Mouse (Mus musculus) thymus, postnatal 0 days (tissue): Measurements from ENCODE around the gene Tjp3. TPM values are rescaled to one million over a fixed set of nuclear protein-coding genes. Genes with fewer than 3 reads are reported as not detected.

Experiments used
- DNase-seq: peaks from one replicate; pipeline ENCODE4 v3.0.0-alpha.2; 2015; ENCODE audit warnings: low spot score
- polyA plus RNA-seq: library from polyadenylated mRNA; unstranded; fragments of >200 nt; fragmentation: Nextera tagmentation; extraction: Ambion mirVana; gene quantifications from 2 replicates; pipeline ENCODE4 v1.2.1, GENCODE M21; 2015

Tjp3 gene
- polyA plus RNA-seq, 1 experiment from 2014 or later, result 9.3 TPM

DNA sequence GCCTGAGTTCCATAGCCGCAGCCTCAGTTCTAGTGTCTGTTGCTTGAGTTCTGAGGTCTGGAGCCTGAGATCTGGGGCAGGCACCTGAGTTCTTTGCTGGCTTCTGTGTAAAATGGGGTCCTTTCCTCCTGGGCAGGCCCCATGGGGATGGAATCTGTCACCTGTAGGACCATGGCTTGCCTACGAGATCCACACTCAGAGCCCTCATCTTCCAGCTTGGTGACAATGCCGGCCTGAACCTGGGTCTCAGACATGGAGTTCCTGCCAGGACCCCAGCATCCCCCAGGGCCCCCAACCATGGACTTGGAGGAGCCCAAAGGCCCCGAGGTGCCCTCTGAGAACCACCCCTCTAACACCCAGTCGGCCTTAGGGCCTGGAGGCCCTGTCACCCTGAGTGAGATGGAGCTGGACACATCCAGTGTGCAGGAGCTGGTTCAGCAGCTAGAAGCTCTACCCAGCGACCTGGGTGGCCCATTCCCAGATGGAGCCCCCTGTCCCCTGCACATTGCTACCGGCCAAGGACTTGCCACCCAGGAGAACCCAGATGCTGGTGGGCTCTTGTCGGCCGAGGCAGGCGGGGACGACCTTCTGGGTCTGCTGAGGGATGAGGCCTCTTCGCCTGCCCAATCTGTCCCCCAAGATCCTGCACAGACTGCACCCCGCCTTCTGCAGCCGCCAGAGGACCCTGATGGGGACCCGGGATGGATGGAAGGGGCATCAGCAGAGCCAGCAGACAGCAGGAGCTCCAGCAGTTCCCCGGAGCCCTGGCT, 22.6 kb downstream of the Tjp3 start:
- no peak for DNase-seq

DNA sequence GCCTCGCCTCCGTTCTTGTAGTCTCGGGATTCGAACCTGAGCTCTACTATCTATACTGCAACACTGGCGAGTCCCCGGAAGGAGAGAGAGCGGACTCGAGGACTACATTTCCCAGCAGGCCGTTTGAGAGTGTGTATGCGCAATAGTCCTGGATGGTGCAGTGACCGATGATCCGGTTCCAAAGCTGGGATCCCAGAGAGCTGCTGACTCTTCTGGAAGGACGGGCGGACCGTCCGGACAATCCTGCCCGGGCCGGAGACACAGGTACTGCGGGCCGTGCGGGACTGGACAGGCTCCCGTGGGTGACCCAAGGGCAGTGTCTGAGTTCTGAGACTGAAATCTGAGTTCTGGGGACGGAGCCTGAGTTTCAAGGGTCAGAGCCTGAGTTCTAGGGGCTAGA, 23.3 kb downstream of the Tjp3 start:
- DNase-seq, result peak; percentile 77

DNA sequence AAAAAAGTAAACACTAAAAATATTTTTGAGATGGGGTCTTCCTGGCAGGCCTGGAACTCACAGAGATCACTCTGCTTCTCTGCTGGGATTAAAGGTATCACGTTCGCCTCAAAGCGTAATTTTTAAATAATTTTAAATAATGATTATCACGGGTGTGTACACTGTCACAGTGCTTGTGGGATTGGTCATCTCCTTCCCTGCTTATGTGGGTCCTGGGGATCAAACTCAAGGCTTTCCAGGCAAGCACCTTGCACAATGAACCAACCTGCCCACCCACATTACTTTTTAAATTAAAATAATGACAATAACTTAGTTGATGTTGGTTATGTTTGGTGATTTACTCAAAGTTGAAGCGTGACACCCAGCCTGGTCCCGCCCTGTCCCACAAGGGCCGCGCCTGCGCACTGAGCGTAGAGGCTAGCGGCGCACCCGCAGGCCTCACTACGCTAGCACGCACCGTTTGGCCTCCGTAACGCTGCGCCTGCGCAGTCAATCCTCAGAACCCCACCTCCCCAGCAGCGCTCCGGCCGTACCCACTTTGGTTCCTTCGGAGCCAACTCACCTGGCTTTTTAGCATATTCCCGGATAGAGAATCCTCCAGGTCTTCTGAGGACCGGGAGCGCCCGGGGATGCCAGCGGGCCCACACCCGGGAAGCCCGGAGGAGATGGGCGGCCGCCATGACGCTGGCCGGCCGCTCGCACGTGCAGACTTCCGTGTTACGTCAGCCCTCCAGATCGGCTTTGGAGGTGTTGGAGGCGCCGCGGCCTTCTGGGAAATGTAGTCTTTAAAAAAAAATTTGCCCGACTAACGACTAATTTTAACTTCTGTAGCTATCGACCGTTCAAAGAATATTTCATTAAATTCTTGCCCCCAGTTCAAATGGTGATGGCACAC, 24.9 kb downstream of the Tjp3 start, which contains the start of the genes Mrpl54 and Apba3:
TSS of gene Mrpl54 (minus strand) at position 724 of the 895 bp plus-strand sequence.
TSS of gene Apba3 (plus strand) at position 750 of the 895 bp plus-strand sequence.
- peak; percentile 98 for DNase-seq

DNA sequence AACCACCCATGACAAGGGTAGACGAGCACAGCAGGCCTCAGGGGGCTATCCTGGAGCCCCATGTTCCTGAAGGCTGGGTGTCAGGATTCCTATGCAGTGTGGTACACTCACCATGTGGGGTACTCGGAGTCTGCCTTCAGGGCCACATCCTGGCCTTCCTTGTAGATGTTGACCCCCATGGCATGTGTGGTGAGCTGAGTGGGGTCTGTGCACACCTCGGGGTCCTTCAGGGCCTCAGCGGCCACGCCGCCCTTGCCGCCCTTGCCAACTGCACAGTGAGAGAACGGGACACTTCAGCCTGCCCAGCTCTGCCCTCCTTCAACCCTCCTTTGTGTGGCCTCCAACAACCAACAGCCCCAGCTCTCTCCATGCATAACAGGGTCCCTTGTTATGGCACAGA, 25.8 kb downstream of the Tjp3 start:
- DNase-seq, result no peak

DNA sequence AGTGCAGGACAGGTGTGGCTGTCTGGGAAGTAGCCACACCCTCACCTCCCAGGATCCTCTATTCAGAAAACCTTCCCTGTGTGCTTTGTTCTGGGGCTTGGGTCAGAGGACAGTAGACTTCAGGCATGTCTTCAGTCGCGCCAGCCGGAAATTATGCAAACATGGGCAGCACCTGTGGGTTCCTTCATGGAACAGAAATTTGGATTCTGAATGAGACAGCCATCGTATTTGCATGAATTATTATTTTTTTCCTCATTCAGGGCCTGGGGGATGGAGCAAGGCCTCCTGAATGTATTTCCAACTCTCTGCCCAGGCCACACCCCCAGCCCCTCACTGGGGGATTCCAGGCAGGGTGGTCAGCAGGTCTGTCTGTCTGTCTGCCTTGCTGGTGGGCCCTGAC, 30.4 kb downstream of the Tjp3 start:
- DNase-seq, result no peak

DNA sequence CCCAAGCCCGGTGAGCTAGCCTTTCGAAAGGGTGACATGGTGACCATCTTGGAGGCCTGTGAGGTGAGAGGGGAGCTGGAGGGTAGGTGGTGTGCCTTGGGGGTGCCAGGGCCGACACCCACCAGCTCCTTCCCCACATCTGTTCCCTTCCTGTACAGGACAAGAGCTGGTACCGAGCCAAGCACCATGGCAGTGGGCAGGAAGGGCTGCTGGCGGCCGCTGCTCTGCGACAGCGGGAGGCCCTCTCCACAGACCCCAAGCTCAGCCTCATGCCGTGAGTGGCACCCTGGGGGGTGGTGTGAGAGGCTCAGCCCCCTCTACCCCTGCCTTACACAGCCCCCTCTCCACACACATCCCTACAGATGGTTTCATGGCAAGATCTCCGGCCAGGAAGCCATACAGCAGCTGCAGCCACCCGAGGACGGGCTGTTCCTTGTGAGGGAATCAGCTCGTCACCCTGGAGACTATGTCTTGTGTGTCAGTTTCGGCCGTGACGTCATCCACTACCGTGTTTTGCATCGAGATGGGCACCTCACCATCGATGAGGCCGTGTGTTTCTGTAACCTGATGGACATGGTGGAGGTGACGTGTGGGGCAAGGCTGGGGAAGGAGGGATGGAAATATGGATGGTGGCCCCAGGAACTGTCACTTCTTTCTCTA, 32.0 kb downstream of the Tjp3 start:
- DNase-seq, result no peak

DNA sequence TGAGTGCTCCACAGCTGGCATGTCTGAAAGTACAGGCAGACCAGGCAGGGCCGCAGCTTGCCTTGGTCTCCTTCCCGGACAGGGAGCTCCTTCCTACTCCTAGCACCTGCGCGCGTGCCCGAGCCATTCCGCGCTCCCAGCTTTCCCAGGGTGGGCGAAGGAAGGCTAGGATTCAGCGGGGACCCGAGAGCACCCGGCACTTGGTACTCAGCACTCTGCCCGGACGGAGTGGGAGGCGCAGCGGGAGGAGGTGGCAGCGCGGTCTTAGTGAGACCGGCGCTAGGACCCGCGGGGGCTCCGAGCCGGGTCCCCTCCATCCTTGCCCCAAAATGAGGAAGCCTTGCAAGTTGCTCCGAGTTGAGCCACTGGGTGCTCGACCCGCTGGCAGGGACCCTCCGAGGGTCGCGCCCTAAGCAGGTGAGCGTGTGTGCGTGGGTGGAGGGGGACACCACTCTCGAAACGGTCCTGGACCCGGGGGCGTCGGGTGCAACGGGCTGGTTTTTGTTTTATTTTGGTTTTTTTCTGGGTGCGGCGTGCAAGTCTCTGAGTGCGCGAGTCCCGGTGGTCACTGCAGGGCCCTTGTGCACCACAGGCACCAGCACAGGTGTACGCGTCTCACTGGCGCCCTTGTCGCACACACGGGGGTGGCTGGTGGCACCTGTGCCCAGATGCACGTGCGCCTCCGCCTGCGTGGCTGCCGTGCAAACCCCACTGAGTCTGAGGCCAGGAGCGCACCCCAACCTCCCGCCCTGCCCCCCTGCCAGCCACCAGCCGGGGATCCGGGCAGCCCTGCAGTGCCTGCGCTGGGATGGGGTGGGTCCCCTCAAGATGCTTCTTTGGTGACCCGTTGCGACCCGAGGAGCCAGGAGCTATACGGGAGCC, 34.0 kb downstream of the Tjp3 start:
- peak; percentile 52 for DNase-seq

DNA sequence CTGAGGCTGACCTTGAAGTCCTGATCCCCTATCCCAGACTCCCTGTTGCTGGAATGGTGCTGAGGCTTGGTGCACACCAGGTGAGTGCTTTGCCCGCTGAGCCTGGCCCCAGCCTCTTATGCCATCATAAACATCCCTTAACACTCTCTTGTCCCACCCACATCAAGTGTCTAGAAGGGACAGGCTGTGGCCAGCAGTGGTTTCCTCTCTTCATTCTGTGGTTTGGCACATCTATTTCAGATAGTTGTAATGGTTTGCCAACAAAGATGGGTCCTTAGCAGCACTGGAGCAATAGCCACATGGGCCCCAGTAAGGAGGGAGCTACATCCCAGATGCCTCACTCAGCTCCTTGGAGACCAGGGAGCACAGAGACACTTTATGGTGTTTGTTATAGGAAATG, 36.5 kb downstream of the Tjp3 start:
- no peak for DNase-seq

DNA sequence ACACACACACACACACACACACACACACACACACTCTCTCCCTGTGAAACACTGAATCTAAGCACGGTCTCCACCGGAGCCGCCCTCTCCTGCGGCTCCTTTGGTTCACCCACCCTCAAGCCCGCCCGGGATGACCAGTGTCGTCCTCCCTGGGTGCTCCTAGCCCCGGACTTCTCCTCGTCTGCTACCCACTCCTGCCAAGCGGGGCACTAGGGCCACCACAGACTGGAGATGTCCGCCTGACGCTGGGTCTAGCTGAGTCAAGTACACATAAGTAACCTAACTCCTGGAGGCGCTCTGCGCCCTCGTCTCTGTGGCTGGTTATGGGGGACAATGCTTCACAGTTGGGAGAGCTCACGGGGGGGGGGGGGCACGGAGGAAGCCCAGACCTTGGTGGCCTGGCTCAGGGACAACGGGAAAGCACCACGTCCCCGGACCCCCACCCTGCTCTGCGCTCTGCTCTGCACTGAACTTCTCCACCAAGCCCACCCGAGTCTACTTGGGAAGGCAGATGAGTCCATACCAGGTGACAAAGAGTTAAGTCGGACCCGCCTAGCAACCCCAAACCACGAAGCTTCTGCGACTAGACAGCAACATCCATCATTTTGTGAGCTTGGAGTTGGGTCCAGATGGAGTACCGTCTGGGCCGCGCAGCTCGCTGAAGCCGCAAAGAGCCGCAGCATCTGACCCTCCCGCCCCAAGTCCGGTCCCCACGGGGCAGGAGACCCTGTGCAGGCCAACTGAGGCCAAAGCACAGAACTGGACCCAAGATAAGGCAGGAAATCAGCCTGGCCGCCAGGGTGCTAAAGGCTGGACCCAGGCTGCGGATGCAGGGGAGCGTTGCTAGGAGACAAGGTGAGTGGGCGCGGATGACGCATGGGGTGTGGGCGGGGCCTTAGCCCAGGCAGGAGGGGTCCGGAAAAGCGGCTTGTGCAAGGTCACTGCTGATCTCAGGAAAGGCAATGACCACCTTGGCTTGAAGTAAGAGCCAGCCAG, 38.7 kb downstream of the Tjp3 start, which contains the start of gene Matk:
TSS of gene Matk (plus strand) at position 512 of the 996 bp plus-strand sequence.
- DNase-seq, result peak; percentile 53

DNA sequence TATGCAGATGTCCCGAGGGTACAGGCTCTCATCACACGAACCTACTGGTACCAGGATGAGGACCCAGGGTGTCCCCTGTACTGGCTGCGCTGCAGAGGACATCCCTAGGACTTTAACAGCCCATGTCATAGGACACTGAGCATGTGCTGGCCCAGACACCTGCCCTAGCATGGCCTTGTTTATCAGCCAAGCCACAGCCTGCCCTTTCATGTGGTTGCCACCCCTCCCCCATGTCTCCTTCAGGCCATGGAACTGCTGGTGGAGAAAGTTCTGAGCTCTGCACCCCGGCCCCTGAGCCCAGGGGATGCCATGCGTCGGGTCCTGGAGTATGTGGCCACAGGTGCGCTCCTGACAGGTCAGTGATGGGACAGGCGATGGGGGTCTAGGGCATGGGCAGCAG, 41.9 kb downstream of the Tjp3 start:
- DNase-seq, result peak; percentile 43

DNA sequence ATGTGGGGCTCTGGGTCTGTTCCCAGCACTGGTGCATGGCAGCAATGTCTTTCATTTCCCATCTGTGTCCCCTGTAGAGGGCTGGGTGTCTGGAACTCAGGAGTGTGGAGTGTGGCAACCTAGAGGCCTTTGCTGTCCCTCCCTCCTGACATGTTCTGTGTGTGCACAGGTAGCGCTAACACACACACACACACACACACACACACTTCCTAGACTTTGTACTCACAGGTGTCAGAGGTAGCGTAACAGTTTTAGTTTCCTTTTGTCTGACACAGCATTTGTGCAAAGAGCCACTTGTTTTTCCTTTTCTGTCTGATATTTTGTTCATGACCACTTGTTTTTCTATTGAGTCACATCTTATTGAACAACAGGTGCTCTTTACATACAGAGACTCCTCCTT, 43.6 kb downstream of the Tjp3 start:
- peak; percentile 73 for DNase-seq

DNA sequence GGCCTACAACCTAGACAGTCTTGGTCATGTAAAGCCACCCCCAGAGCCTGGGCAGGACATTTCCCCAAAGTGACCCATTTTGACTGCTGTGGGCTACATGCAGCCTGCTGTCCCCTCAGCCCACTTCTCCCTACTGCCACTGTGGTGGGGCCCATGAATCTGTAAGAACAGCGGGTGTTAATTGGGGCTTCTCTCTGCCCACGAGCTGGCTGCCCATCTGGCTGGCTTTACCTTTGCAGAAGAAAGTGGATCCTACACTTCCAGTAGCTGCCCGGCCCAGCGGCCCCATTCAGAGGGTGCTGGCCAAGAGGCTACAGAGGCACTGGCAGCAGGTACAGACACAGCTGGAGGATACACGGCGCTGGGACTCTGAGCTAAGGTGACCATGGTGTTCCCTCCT, 46.2 kb downstream of the Tjp3 start:
- DNase-seq, result no peak

DNA sequence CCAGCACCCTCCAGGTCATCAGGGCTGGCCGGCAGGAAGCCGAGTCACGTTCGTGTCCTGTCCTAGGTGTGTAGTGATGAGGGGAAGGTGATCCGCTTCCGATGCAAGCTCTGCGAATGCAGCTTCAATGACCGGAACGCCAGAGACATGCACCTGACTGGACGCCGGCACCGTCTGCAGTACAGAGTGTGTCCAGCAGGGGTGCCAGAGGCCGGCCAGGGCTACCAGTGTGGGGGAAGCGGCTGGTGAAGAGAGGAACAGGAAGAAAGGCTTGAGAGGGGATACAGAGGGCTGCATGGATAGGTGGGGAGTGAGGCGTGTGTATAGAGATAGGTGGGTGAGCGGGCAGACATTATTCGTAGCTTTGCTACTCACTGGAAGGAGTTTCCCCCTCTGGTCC, 46.8 kb downstream of the Tjp3 start:
- peak; percentile 79 for DNase-seq

DNA sequence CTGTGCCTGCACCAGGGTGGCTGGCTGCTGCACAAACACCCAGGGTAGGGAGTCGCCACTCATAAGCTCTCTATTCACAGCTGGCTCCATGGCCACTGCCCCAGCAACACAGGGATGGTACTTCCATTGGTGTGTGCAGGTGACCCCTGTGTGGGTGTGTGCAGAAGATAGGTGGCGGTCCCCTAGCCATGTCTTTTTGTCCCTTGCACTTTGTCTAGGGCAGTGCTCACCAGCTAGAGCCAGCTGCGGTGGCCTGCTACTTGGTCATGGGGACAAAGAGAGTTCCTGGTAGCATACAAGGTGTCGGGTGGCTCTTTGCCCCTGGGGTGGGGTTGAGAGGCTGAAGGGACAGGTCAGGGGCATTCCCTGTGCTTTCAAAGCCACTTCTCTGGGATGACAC, 47.2 kb downstream of the Tjp3 start:
- DNase-seq, result no peak

DNA sequence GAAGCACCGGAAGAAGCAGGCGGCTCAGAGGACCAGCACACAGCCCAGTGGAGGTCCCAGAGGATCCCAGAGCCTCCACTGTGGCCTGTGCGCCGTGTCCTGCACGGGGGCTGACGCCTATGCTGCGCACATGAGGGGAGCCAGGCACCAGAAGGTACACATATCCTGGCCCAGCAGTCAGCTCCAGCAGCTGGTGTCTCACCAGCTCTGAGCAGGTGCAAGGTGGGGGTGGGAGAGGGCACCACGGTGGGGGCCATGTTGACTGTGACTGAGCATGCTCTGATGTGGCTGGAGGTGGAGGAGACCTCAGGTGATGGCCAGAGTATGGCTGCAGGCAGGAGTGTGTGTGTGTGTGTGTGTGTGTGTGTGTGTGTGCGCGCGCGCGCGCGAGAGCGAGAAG, 49.4 kb downstream of the Tjp3 start:
- peak; percentile 77 for DNase-seq

DNA sequence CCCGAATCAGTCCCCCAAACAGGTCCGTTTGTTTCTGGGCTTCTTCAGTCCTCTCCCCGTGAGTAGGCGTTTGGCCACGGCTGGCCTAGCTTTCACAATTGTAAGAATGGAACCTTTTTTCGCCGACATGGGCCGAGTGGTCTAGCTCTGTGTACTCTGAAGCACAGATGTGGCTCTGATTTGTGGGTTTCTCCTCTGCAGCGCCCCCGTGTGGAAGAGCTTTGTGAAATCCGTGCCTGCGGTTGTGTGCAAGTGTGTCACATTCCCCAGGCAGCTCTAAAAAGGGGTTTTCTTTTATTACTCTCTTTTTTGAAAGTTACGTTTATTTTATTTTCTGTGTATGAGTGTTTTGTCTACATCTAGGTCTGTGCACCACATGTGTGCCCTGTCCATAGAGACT, 50.5 kb downstream of the Tjp3 start:
- DNase-seq, result peak; percentile 84

DNA sequence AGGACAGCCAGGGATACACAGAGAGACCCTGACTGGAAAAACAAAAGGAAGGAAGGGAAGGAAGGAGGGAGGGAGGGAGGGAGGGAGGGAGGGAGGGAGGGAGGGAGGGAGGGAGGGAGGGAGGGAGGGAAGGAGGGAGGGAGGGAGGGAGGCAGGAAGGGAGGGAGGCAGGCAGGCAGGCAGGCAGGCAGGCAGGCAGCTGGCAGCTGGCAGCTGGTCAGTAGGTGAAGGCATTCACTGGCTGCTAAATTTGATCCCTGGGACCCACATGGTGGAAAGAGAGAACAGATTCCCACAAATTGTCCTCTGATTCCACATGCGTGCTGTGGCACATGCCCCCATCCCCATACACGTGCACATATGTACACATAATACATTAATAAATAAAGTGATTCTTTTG, 52.8 kb downstream of the Tjp3 start:
- DNase-seq, result no peak

DNA sequence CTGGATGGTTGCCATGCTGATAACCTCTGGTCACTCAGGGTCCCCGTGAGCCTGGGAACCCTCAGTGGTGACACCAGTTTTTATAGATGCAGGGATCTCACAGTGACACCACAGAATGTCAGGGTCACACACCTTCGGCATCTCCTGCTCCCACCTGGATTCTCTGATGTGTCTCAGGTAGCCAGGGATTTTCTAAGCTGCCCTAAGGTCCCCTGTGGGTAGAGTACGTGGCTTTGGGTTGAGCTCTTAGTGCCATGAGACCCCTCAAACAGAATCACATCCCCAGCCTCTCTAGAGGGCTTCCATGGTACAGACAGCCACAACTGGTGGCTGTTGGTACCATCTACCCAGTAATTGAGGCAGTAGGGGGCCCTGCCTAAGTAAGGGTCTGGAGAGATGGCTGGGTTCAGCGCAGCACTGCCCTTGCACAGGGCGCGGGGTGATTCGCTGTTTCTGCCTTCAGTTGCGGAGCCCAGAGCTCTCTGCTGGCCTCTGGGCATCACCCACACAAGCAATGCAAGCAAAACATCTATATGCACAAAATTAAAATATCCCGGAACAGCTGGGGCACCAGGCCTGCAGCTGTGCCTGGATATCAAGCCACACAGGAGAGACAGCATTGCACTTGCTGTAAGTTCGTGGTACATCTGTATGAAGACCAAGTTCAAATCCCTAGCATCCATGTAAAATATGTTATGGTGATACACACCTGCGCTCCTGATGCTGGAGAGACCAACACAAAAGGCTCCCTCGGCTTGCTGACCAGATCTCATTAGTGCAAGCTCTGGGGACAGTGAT, 54.7 kb downstream of the Tjp3 start:
- no peak for DNase-seq

DNA sequence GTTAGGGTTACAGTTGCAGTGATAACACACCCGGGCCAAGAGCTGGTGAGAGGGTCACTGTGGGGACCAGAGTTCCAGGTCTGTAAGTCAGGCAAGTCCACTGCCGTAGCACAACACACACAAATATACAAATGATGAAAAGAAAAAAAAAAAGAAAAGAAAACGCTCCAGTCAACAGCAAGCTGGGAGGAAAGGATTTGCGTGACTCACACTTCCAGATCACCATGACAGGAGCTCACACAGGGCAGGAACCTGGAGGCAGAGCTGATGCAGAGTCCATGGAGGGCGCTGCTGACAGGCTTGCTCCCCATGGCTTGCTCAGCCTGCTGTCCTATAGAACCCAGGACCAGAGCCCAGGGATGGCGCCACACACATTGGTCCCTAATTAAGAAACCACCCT, 57.2 kb downstream of the Tjp3 start:
- DNase-seq, result no peak
